Mouse (Mus musculus) hindbrain, embryonic 13.5 days (tissue): ENCODE results near the gene Gm15080. TPM values are rescaled to one million over a fixed set of nuclear protein-coding genes. Genes with fewer than 3 reads are reported as not detected.
"Not testable (repeated sequence)": the region's sequence is repeated elsewhere in the genome, so short reads cannot be mapped to it uniquely, and the experiment has no call there.

Experiments
- ATAC-seq: fragments of 200-750 bp; cut with Nextera tagmentation; 2 replicates; pipeline ENCODE4 v1.8.0; 2017; ENCODE audit warnings: moderate TSS enrichment; ENCODE audit not compliant: low FRiP score
- H3K27ac ChIP-seq: fragments of 300-500 bp; sonication (generic); 2 replicates; pipeline ENCODE4 v1.5.1; 2015; ENCODE audit warnings: inconsistent platforms, mild to moderate bottlenecking, moderate library complexity
- H3K27me3 ChIP-seq: fragments of 300-500 bp; sonication (generic); 2 replicates; pipeline ENCODE4 v1.6.1; 2015; ENCODE audit warnings: mild to moderate bottlenecking, inconsistent platforms
- H3K36me3 ChIP-seq: fragments of 300-500 bp; sonication (generic); 2 replicates; pipeline ENCODE4 v1.6.1; 2015; ENCODE audit warnings: mild to moderate bottlenecking, inconsistent platforms
- H3K4me1 ChIP-seq: fragments of 300-500 bp; sonication (generic); replicated peaks from 2 replicates; pipeline ENCODE4 v1.6.1; 2015; ENCODE audit warnings: inconsistent platforms
- H3K4me2 ChIP-seq: fragments of 300-500 bp; sonication (generic); 2 replicates; pipeline ENCODE4 v1.6.1; 2015; ENCODE audit warnings: inconsistent platforms, mild to moderate bottlenecking, moderate library complexity
- H3K4me3 ChIP-seq: fragments of 300-500 bp; sonication (generic); 2 replicates; pipeline ENCODE4 v1.5.1; 2015; ENCODE audit warnings: mild to moderate bottlenecking, inconsistent platforms
- H3K9ac ChIP-seq: fragments of 300-500 bp; sonication (generic); 2 replicates; pipeline ENCODE4 v1.6.1; 2015; ENCODE audit warnings: mild to moderate bottlenecking, inconsistent platforms
- H3K9me3 ChIP-seq: fragments of 300-500 bp; sonication (generic); 2 replicates; pipeline ENCODE4 v1.6.1; 2016; ENCODE audit warnings: inconsistent platforms
- WGBS: fragments of 180-500 bp; shearing (Covaris S2); methylation state at CpG from one replicate; pipeline ENCODE4 v1.1.7; 2015; 5-methylcytosine and 5-hydroxymethylcytosine counted together
- polyA plus RNA-seq: library from polyadenylated mRNA; unstranded; fragments of >200 nt; fragmentation: Nextera tagmentation; extraction: Ambion mirVana; gene quantifications from 2 replicates; pipeline ENCODE4 v1.2.1, GENCODE M21; 2015

The Gm15080 gene
- polyA plus RNA-seq = not detected in 2 replicates

GRCm38 (mm10) chrX:147992693-147993092 lies at the start of gene Gm15080:
Gm15080 (plus strand) TSS chrX:147992993.
- ATAC-seq, H3K27ac ChIP-seq, H3K4me1 ChIP-seq, H3K4me3 ChIP-seq, H3K4me2 ChIP-seq, H3K9ac ChIP-seq, H3K36me3 ChIP-seq, H3K9me3 ChIP-seq, H3K27me3 ChIP-seq: not testable (repeated sequence)
- 100% methylated on average over 1 of the region's 5 CpGs for WGBS

Other genes with a start within 250 kb of the Gm15080 start
- gene Gm15128, start 227.0 kb upstream of the Gm15080 start, polyA plus RNA-seq = not detected in 2 replicates
- gene Gm15107, start 187.7 kb downstream of the Gm15080 start, polyA plus RNA-seq = not detected in 2 replicates